In genomic region chr4:120935006-120935405, GRCm38 (mm10) we compare ENCODE assay signal across 24 mouse cellular contexts. TPM values are rescaled to one million over a fixed set of nuclear protein-coding genes. Genes with fewer than 3 reads are reported as not detected.
DNase-seq lines count a peak whose midpoint lies in the region; ATAC-seq lines count a peak whose summit lies in the region.
"Had no signal": no experiment of that assay in that cellular context is flagged by ENCODE, and none has a peak within 500 bp of the region (broad histone marks: within the 10 kb centered on the region; RNA-seq: fewer than 3 reads in every experiment).

No protein-coding gene starts in this region.

- no peaks in the 10 kb centered on the region for H3K4me1 ChIP-seq in kidney, embryonic 16.5 days (ENCODE audit: insufficient read depth, low read length)
- H3K4me1 ChIP-seq in kidney, embryonic 15.5 days = no peaks in the 10 kb centered on the region; the same call in 1 of the 2 replicates
- H3K4me1 ChIP-seq: embryonic facial prominence, embryonic 15.5 days; forebrain, embryonic 10.5 days; forebrain, embryonic 15.5 days; heart, embryonic 10.5 days; hindbrain, embryonic 12.5 days had no signal

- no peak overlapping the region for H3K4me2 ChIP-seq in kidney, embryonic 16.5 days (replicated peaks; ENCODE audit: low read depth, low read length)
- H3K4me2 ChIP-seq in kidney, embryonic 15.5 days = no peak overlapping the region
- H3K4me2 ChIP-seq: embryonic facial prominence, embryonic 15.5 days; forebrain, embryonic 15.5 days; hindbrain, embryonic 12.5 days had no signal

- peaks cover 11% of the 10 kb centered on the region for H3K9me3 ChIP-seq in kidney, embryonic 16.5 days (ENCODE audit: low read length)
- H3K9me3 ChIP-seq in kidney, embryonic 15.5 days (replicated peaks) = no peaks in the 10 kb centered on the region
- H3K9me3 ChIP-seq: forebrain, embryonic 15.5 days had no signal

- no peaks in the 10 kb centered on the region for H3K27me3 ChIP-seq in kidney, embryonic 16.5 days (ENCODE audit: insufficient read depth, low read length)
- no peaks in the 10 kb centered on the region for H3K27me3 ChIP-seq in kidney, embryonic 15.5 days
- H3K27me3 ChIP-seq: embryonic facial prominence, embryonic 15.5 days; forebrain, embryonic 15.5 days; hindbrain, embryonic 12.5 days had no signal

- H3K27ac ChIP-seq in kidney, embryonic 16.5 days (ENCODE audit: low read length) = no peak overlapping the region
- no peak overlapping the region for H3K27ac ChIP-seq in kidney, embryonic 15.5 days
- H3K27ac ChIP-seq: embryonic facial prominence, embryonic 15.5 days; forebrain, embryonic 10.5 days; forebrain, embryonic 15.5 days; heart, embryonic 10.5 days; hindbrain, embryonic 12.5 days had no signal

- WGBS in kidney, embryonic 16.5 days = 74% methylated on average over 3 of the region's 3 CpGs
- 67% methylated on average over 3 of the region's 3 CpGs for WGBS in kidney, embryonic 15.5 days

- H3K36me3 ChIP-seq in kidney, embryonic 16.5 days (ENCODE audit: insufficient read depth, low read length) = peaks cover 18% of the 10 kb centered on the region
- peaks cover 27% of the 10 kb centered on the region for H3K36me3 ChIP-seq in kidney, embryonic 15.5 days

- peak; percentile 52 for DNase-seq in kidney, adult 11 months
- peak; percentile 86 for DNase-seq in kidney, adult 9 months
- DNase-seq in kidney, postnatal 36 days = peak; percentile 54 to 66
- DNase-seq in spleen, adult 18-20 months = no peak
- no peak for DNase-seq in cerebellum, postnatal 4 days (ENCODE audit: low spot score in 2 of 2)
- DNase-seq: adrenal gland, adult 8-10 months; adrenal gland, postnatal 36 days; B cell, adult 2 months; cerebellum, adult 2 months; cerebellum, postnatal 10 days; embryo, embryonic 11 days; gastrocnemius, postnatal 10 days; heart, adult 18-20 months; heart, postnatal 10 days; heart, postnatal 4 days had no signal

- ATAC-seq in kidney, embryonic 16.5 days (ENCODE audit: low FRiP score, low TSS enrichment) = no peak
- ATAC-seq in kidney, embryonic 15.5 days (replicated peaks; ENCODE audit: low FRiP score) = no peak
- ATAC-seq: CD4-positive, CD25-positive, alpha-beta regulatory T cell, adult 4 months; forebrain, embryonic 15.5 days had no signal

- H3K4me3 ChIP-seq in kidney, embryonic 16.5 days (ENCODE audit: low read length) = no peak overlapping the region
- H3K4me3 ChIP-seq in kidney, embryonic 15.5 days (replicated peaks) = no peak overlapping the region
- H3K4me3 ChIP-seq: embryonic facial prominence, embryonic 15.5 days; erythroblast, embryonic 14.5 days; forebrain, embryonic 10.5 days; forebrain, embryonic 15.5 days; heart, embryonic 10.5 days; hindbrain, embryonic 12.5 days had no signal

- H3K9ac ChIP-seq in kidney, embryonic 16.5 days (replicated peaks; ENCODE audit: low read length) = no peak overlapping the region
- H3K9ac ChIP-seq in kidney, embryonic 15.5 days = no peak overlapping the region
- H3K9ac ChIP-seq: embryonic facial prominence, embryonic 15.5 days; forebrain, embryonic 15.5 days; hindbrain, embryonic 12.5 days had no signal

RNA-seq across cellular contexts. Expression of gene Exo5, which starts 10.2 kb away (rescaled TPM):
- polyA plus RNA-seq in kidney, embryonic 16.5 days (2015; fragmentation: Nextera tagmentation; extraction: Ambion mirVana) = 33.0 and 35.2 TPM in 2 replicates
- 31.4 and 32.7 TPM in 2 replicates for polyA plus RNA-seq in kidney, embryonic 15.5 days (2015; fragmentation: Nextera tagmentation; extraction: Ambion mirVana)

RNA-seq across cellular contexts. Expression of gene Zfp69, which starts 16.5 kb away (rescaled TPM):
- 10.3 TPM in 2 replicates for polyA plus RNA-seq in kidney, embryonic 16.5 days (2015; fragmentation: Nextera tagmentation; extraction: Ambion mirVana)
- 9.2 and 11.1 TPM in 2 replicates for polyA plus RNA-seq in kidney, embryonic 15.5 days (2015; fragmentation: Nextera tagmentation; extraction: Ambion mirVana)

Comparison
In these comparisons a context has a peak if more than half of its experiments do, and no peak if none do; other contexts are left out.
1. DNase-seq: peak in kidney, adult 11 months (single experiment), kidney, adult 9 months (single experiment) and kidney, postnatal 36 days (2 of 2); none in spleen, adult 18-20 months (0 of 2) and cerebellum, postnatal 4 days (0 of 2).